Mouse (Mus musculus): ENCODE measurements around the gene Tmem210. TPM values are rescaled to one million over a fixed set of nuclear protein-coding genes. Genes with fewer than 3 reads are reported as not detected.

Tmem210 gene
- polyA plus RNA-seq, 1 experiment from 2014 or later, result not detected

- H3K27ac ChIP-seq (ENCODE audit: low read length), result no peak overlapping the region
- H3K4me3 ChIP-seq (replicated peaks; ENCODE audit: low read length), result no peak overlapping the region
- no peak overlapping the region for H3K4me2 ChIP-seq (ENCODE audit: low read depth, low read length)
- H3K9me3 ChIP-seq (replicated peaks; ENCODE audit: control insufficient read depth, low read length), result no peaks in the 10 kb centered on the region
- H3K4me1 ChIP-seq (ENCODE audit: control insufficient read depth, insufficient read depth, low read length), result 0 out of 2 replicates have a peak, but pooled peaks cover 2% of the 10 kb centered on the region
- 65% methylated on average over 3 of the region's 3 CpGs for WGBS
- no peak for ATAC-seq (ENCODE audit: insufficient read depth, low FRiP score)
- H3K36me3 ChIP-seq (ENCODE audit: control insufficient read depth, insufficient read depth, low read length), result no peaks in the 10 kb centered on the region
- no peak overlapping the region for H3K9ac ChIP-seq (ENCODE audit: low read length)
- peaks cover 17% of the 10 kb centered on the region; the same call in 1 of the 2 replicates for H3K27me3 ChIP-seq (ENCODE audit: control insufficient read depth, insufficient read depth, low read length)
Observed at GRCm38 (mm10) chr2:25303452-25303851, 15.5 kb downstream of the Tmem210 start.

- Histone ChIP-seq H3K4me1 (ENCODE audit: control insufficient read depth, insufficient read depth, low read length) (0 out of 2 replicates have a peak, but pooled peaks cover 2% of the 10 kb centered on the region), H3K4me3 (replicated peaks; ENCODE audit: low read length) (peak overlapping the region; percentile 52; the same call in 1 of the 2 replicates), H3K9ac (ENCODE audit: low read length) (0 out of 2 replicates have a peak overlapping the region, but pooled peaks have one; percentile 13), H3K4me2 (ENCODE audit: low read depth, low read length) (peak overlapping the region; percentile 67), H3K27ac (ENCODE audit: low read length) (no peak overlapping the region), H3K27me3 (ENCODE audit: control insufficient read depth, insufficient read depth, low read length) (peaks cover 17% of the 10 kb centered on the region; the same call in 1 of the 2 replicates), H3K9me3 (replicated peaks; ENCODE audit: control insufficient read depth, low read length) (no peaks in the 10 kb centered on the region), H3K36me3 (ENCODE audit: control insufficient read depth, insufficient read depth, low read length) (no peaks in the 10 kb centered on the region)
- ATAC-seq (ENCODE audit: insufficient read depth, low FRiP score), result peak; percentile 40; the same call in 1 of the 2 replicates
- 69% methylated on average over 7 of the region's 7 CpGs for WGBS
Observed at GRCm38 (mm10) chr2:25303931-25304656, 16.1 kb downstream of the Tmem210 start.

DNA sequence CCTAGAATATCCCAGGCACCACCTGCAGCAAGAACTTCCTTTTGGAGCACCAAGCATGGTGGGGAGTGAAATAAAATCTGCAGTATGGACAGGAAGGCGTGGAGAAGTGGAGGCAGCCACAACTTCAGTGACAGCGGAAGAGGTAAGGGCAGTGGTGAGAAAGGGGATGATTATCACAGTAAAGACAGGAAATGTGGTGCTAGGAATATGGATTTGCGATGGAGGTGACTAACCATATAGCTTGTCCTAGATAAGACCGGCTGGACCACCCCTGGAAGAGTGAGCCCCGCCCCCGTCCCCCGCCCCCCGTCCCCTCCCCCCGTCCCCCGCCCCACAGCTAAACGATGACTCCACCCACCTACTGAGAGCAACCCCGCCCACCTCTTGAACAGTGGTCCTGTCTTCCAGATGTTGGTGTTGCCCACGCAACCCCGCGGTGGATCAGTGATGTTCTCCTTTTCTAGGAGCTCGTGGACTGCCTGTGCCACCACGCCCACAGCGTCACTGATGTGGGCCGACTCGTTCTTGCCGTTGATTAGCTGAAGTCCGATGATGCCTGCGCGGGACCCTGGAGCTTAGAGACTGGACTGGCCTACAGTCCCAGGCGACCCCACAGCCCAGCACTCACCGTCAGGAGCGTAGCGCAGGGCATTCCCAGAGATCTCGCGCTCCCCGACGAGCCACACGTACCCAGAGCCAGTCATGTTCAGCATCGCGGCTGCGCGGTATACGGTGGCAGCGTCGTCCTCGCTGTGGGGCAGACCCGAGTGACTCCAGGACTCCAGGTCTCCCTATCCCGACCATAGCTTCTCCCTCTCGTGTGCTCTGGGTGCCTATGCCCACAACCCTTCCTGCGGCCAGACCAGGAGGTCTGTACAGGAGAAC lies 17.0 kb downstream of the Tmem210 start:
- Histone ChIP-seq H3K27me3 (ENCODE audit: control insufficient read depth, insufficient read depth, low read length) (peaks cover 17% of the 10 kb centered on the region; the same call in 1 of the 2 replicates), H3K9me3 (replicated peaks; ENCODE audit: control insufficient read depth, low read length) (no peaks in the 10 kb centered on the region), H3K4me3 (replicated peaks; ENCODE audit: low read length) (peak overlapping the region; percentile 52), H3K36me3 (ENCODE audit: control insufficient read depth, insufficient read depth, low read length) (no peaks in the 10 kb centered on the region), H3K9ac (ENCODE audit: low read length) (peak overlapping the region; percentile 49), H3K4me2 (ENCODE audit: low read depth, low read length) (peak overlapping the region; percentile 67), H3K27ac (ENCODE audit: low read length) (no peak overlapping the region), H3K4me1 (ENCODE audit: control insufficient read depth, insufficient read depth, low read length) (0 out of 2 replicates have a peak, but pooled peaks cover 2% of the 10 kb centered on the region)
- peak; percentile 37; the same call in 1 of the 2 replicates for ATAC-seq (ENCODE audit: insufficient read depth, low FRiP score)
- WGBS, result 3% methylated on average over 42 of the region's 45 CpGs

- H3K4me1 ChIP-seq (ENCODE audit: control insufficient read depth, insufficient read depth, low read length), result 0 out of 2 replicates have a peak, but pooled peaks cover 2% of the 10 kb centered on the region
- peak overlapping the region; percentile 49; the same call in 1 of the 2 replicates for H3K9ac ChIP-seq (ENCODE audit: low read length)
- peaks cover 23% of the 10 kb centered on the region for H3K27me3 ChIP-seq (ENCODE audit: control insufficient read depth, insufficient read depth, low read length)
- 50% methylated on average over 14 of the region's 14 CpGs for WGBS
- peak overlapping the region; percentile 67 for H3K4me2 ChIP-seq (ENCODE audit: low read depth, low read length)
- H3K36me3 ChIP-seq (ENCODE audit: control insufficient read depth, insufficient read depth, low read length), result no peaks in the 10 kb centered on the region
- no peak overlapping the region for H3K27ac ChIP-seq (ENCODE audit: low read length)
- peak overlapping the region; percentile 52 for H3K4me3 ChIP-seq (replicated peaks; ENCODE audit: low read length)
- no peak for ATAC-seq (ENCODE audit: insufficient read depth, low FRiP score)
- H3K9me3 ChIP-seq (replicated peaks; ENCODE audit: control insufficient read depth, low read length), result no peaks in the 10 kb centered on the region
Observed at GRCm38 (mm10) chr2:25305587-25306359, 17.8 kb downstream of the Tmem210 start.

DNA sequence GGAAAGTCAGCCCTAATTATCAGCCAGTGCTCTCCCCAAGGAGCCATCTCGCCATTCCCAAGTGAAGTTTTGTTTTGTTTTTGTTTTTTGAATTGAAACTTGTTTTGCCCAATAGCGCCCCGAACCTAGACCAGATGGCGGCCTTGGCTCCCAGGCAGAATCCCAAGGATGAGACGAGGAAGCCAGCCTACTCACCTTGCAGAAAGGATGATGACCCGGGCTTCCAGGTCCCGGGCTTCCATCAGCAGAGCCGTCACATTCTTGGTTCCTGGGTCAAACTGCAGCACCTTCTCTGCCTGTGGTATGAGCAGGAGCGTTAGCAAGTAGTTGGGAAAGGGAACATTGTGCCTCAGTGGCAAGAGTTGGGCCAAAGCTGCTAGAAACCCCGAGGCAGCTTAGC lies 22.2 kb downstream of the Tmem210 start:
- Histone ChIP-seq H3K27ac (ENCODE audit: low read length) (no peak overlapping the region), H3K36me3 (ENCODE audit: control insufficient read depth, insufficient read depth, low read length) (no peaks in the 10 kb centered on the region), H3K9ac (ENCODE audit: low read length) (no peak overlapping the region), H3K4me1 (ENCODE audit: control insufficient read depth, insufficient read depth, low read length) (no peaks in the 10 kb centered on the region), H3K9me3 (replicated peaks; ENCODE audit: control insufficient read depth, low read length) (no peaks in the 10 kb centered on the region), H3K4me2 (ENCODE audit: low read depth, low read length) (no peak overlapping the region), H3K27me3 (ENCODE audit: control insufficient read depth, insufficient read depth, low read length) (peaks cover 49% of the 10 kb centered on the region), H3K4me3 (replicated peaks; ENCODE audit: low read length) (no peak overlapping the region)
- WGBS, result 53% methylated on average over 10 of the region's 10 CpGs
- ATAC-seq (ENCODE audit: insufficient read depth, low FRiP score), result no peak

DNA sequence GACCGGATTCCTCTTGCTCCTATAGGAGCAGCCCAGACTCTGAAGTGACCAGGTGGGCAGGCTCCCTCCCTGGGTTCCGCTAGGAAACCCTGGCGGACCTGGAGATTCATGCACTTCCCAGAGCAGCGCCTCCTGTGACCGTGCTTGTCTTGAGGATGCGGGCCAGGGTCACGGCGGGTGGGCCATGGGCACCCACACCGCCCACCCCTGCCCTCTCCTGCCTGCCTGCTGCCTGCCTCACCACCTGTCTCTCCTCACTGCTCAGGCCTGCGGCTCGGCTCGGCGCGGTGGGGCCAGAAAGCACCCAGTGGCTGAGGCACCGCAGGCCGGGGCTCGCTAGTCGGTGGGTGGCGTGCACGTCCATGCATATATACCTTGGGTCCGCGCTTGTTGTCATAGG lies 23.0 kb downstream of the Tmem210 start:
- Histone ChIP-seq H3K9ac (ENCODE audit: low read length) (0 out of 2 replicates have a peak overlapping the region, but pooled peaks have one; percentile 4), H3K27ac (ENCODE audit: low read length) (no peak overlapping the region), H3K36me3 (ENCODE audit: control insufficient read depth, insufficient read depth, low read length) (no peaks in the 10 kb centered on the region), H3K4me2 (ENCODE audit: low read depth, low read length) (peak overlapping the region; percentile 45), H3K4me3 (replicated peaks; ENCODE audit: low read length) (peak overlapping the region; percentile 2), H3K9me3 (replicated peaks; ENCODE audit: control insufficient read depth, low read length) (no peaks in the 10 kb centered on the region), H3K27me3 (ENCODE audit: control insufficient read depth, insufficient read depth, low read length) (peaks cover 42% of the 10 kb centered on the region), H3K4me1 (ENCODE audit: control insufficient read depth, insufficient read depth, low read length) (no peaks in the 10 kb centered on the region)
- no peak for ATAC-seq (ENCODE audit: insufficient read depth, low FRiP score)
- whole genome bisulfite sequencing, result under 1% methylated on average over 22 of the region's 22 CpGs

GRCm38 (mm10) chr2:25311491-25311891 lies 23.5 kb downstream of the Tmem210 start:
- Histone ChIP-seq H3K9me3 (replicated peaks; ENCODE audit: control insufficient read depth, low read length) (no peaks in the 10 kb centered on the region), H3K27ac (ENCODE audit: low read length) (no peak overlapping the region), H3K4me2 (ENCODE audit: low read depth, low read length) (peak overlapping the region; percentile 45), H3K4me1 (ENCODE audit: control insufficient read depth, insufficient read depth, low read length) (no peaks in the 10 kb centered on the region), H3K9ac (ENCODE audit: low read length) (no peak overlapping the region), H3K4me3 (replicated peaks; ENCODE audit: low read length) (peak overlapping the region; percentile 2; the same call in 1 of the 2 replicates), H3K27me3 (ENCODE audit: control insufficient read depth, insufficient read depth, low read length) (peaks cover 38% of the 10 kb centered on the region), H3K36me3 (ENCODE audit: control insufficient read depth, insufficient read depth, low read length) (no peaks in the 10 kb centered on the region)
- WGBS, result 6% methylated on average over 11 of the region's 11 CpGs
- peak; percentile 59; the same call in 1 of the 2 replicates for ATAC-seq (ENCODE audit: insufficient read depth, low FRiP score)

DNA sequence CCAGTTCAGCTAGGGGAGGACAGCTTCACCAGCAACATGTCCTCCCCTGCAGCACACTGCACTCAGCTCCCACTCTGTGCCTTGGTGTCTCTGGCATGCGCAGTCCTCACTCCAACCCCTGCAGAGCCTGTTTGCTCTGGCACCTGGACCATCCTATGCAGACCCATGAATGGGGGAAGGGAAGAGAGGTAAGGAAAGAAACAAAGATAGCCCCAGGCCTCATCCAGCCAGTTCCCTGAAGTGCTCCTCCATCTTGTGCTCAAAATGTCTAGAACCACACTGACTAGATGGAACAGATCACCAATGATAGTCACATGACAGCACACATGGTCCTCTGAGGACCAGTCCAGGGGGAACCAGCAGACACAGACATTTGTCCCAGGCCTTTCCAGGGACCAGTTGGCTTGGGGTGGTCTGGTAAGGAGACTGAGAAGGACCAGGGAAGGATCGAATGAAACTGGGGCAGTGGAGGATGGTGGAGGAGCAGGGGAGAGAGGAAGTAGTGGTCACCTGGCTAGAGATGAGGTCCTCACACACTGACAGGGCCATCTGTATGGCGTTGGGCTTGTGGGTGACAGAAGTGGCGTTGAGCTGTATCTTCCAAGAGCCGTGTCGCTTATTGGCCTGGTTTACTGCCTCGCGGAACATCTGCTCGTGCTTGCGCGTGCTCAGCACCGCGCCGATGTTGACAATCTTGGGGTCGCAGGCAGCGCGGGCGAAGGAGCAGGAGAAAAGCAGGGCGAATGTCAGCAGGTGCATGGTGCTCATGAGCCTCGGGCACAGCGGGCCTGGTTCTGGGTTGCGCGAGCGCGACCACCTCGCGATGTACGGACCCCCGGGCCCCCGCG lies 30.4 kb downstream of the Tmem210 start:
- H3K9me3 ChIP-seq (replicated peaks; ENCODE audit: control insufficient read depth, low read length), result no peaks in the 10 kb centered on the region
- peaks cover 3% of the 10 kb centered on the region; the same call in 1 of the 2 replicates for H3K4me1 ChIP-seq (ENCODE audit: control insufficient read depth, insufficient read depth, low read length)
- H3K4me3 ChIP-seq (replicated peaks; ENCODE audit: low read length), result peak overlapping the region; percentile 32
- peaks cover 29% of the 10 kb centered on the region for H3K27me3 ChIP-seq (ENCODE audit: control insufficient read depth, insufficient read depth, low read length)
- no peak overlapping the region for H3K27ac ChIP-seq (ENCODE audit: low read length)
- H3K4me2 ChIP-seq (ENCODE audit: low read depth, low read length), result peak overlapping the region; percentile 52
- H3K9ac ChIP-seq (ENCODE audit: low read length), result no peak overlapping the region
- no peaks in the 10 kb centered on the region for H3K36me3 ChIP-seq (ENCODE audit: control insufficient read depth, insufficient read depth, low read length)
- no peak for ATAC-seq (ENCODE audit: insufficient read depth, low FRiP score)
- WGBS, result 5% methylated on average over 31 of the region's 31 CpGs
